Mouse (Mus musculus) erythroblast, embryonic 14.5 days (primary cell): Measurements from ENCODE around the gene Tbc1d17.

Source experiments
- GATA1 ChIP-seq: IDR thresholded peaks from 2 replicates; pipeline ENCODE4 v1.6.1; 2012; ENCODE audit warnings: low read length, inconsistent platforms, mixed read lengths
- TAL1 ChIP-seq: IDR thresholded peaks from 3 replicates; pipeline ENCODE4 v1.6.1; 2012; ENCODE audit warnings: low read length, inconsistent platforms, mixed read lengths

GRCm38 (mm10) chr7:44808927-44809326 is 40.0 kb downstream of the Tbc1d17 start:
- TF ChIP-seq GATA1 (no peak), TAL1 (no peak)
